Mouse (Mus musculus) R1 (cell line): ENCODE data around the gene Atp6v1g2.
"Not testable (repeated sequence)": the region's sequence is repeated elsewhere in the genome, so short reads cannot be mapped to it uniquely, and the experiment has no call there.

Experiments
- DNase-seq: peaks from one replicate; pipeline ENCODE4 v3.0.0-alpha.2; 2018; ENCODE audit warnings: low read depth, low spot score

Gene Atp6v1g2

GRCm38 (mm10) chr17:35202442-35202841 is 31.0 kb upstream of the Atp6v1g2 start:
- DNase-seq: no peak

- DNase-seq: peak; percentile 22
Measured at GRCm38 (mm10) chr17:35204494-35205379, 28.7 kb upstream of the Atp6v1g2 start, which contains the start of gene Lta. TSS of gene Lta (minus strand) at chr17:35205351.

GRCm38 (mm10) chr17:35205380-35205769 is 28.1 kb upstream of the Atp6v1g2 start:
- no peak for DNase-seq

- no peak for DNase-seq
Measured at GRCm38 (mm10) chr17:35209785-35210535, 23.5 kb upstream of the Atp6v1g2 start.

GRCm38 (mm10) chr17:35210593-35210992 is 22.9 kb upstream of the Atp6v1g2 start:
- DNase-seq: no peak

- no peak for DNase-seq
Measured at GRCm38 (mm10) chr17:35213071-35213470, 20.4 kb upstream of the Atp6v1g2 start.

GRCm38 (mm10) chr17:35218516-35219193 is 14.8 kb upstream of the Atp6v1g2 start:
- DNase-seq: no peak

- DNase-seq: peak; percentile 13
Measured at GRCm38 (mm10) chr17:35219601-35220041, 13.8 kb upstream of the Atp6v1g2 start.

GRCm38 (mm10) chr17:35220156-35220952 is 13.1 kb upstream of the Atp6v1g2 start, which contains the start of gene Gm16181:
TSS of gene Gm16181 (plus strand) at chr17:35220834.
- DNase-seq: peak; percentile 30

- DNase-seq: no peak
Measured at GRCm38 (mm10) chr17:35222299-35222698, 11.2 kb upstream of the Atp6v1g2 start.

- no peak for DNase-seq
Measured at GRCm38 (mm10) chr17:35224641-35225040, 8.8 kb upstream of the Atp6v1g2 start.

- DNase-seq: no peak
Measured at GRCm38 (mm10) chr17:35225456-35225855, 8.0 kb upstream of the Atp6v1g2 start.

- no peak for DNase-seq
Measured at GRCm38 (mm10) chr17:35226561-35227046, 6.9 kb upstream of the Atp6v1g2 start.

GRCm38 (mm10) chr17:35231022-35231421 is 2.4 kb upstream of the Atp6v1g2 start:
- DNase-seq: no peak

GRCm38 (mm10) chr17:35232043-35232442 is 1.4 kb upstream of the Atp6v1g2 start:
- peak; percentile 83 for DNase-seq

- no peak for DNase-seq
Measured at GRCm38 (mm10) chr17:35232659-35233058, 801 bp upstream of the Atp6v1g2 start.

GRCm38 (mm10) chr17:35234090-35234489 is 630 bp downstream of the Atp6v1g2 start:
- DNase-seq: not testable (repeated sequence)

GRCm38 (mm10) chr17:35234903-35235302 is 1.4 kb downstream of the Atp6v1g2 start:
- no peak for DNase-seq

- DNase-seq: peak; percentile 98
Measured at GRCm38 (mm10) chr17:35235614-35236389, 2.3 kb downstream of the Atp6v1g2 start, which contains the start of gene Nfkbil1. TSS of gene Nfkbil1 (minus strand) at chr17:35235792.

- peak; percentile 91 for DNase-seq
Measured at GRCm38 (mm10) chr17:35236390-35236746, 2.9 kb downstream of the Atp6v1g2 start.
